Mouse (Mus musculus): ENCODE data around the gene D6Ertd527e. TPM values are rescaled to one million over a fixed set of nuclear protein-coding genes. Genes with fewer than 3 reads are reported as not detected.

Gene D6Ertd527e
- total and polyA plus RNA-seq, 3 experiments, result 0.04 TPM; not detected in 2

DNA sequence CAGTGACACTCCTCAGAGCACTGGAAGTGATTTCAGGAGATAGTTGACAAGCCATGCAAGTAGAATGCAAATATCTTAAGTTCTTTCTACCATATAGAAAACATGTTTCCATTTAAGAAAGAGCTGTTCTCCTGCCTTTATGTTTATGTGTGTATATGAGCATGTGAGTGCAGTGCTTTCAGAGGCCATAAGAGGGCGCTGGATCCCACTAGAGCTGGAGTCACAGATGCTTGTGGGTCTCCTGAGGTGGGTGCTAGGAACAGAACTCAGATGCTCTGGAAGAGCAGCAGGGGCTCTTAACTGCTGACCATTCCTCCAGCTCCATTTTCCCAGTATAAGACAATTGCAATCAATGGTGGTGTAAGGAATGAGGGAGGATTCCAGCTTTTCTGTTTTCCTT, 26.5 kb downstream of the D6Ertd527e start:
- 53% methylated on average over 1 of the region's 1 CpGs for WGBS
- Histone ChIP-seq H3K4me3 (no peak overlapping the region), H3K36me3 (ENCODE audit: control insufficient read depth, insufficient read depth, low read length) (no peaks in the 10 kb centered on the region), H3K27me3 (ENCODE audit: control insufficient read depth, insufficient read depth, low read length) (no peaks in the 10 kb centered on the region), H3K27ac (no peak overlapping the region), H3K9ac (ENCODE audit: low read depth, low read length) (no peak overlapping the region), H3K4me1 (ENCODE audit: control insufficient read depth, insufficient read depth, low read length) (peaks cover 1% of the 10 kb centered on the region; the same call in 1 of the 2 replicates), H3K79me2 (replicated peaks; ENCODE audit: control insufficient read depth, insufficient read depth, low read length) (no peaks in the 10 kb centered on the region)
- no peak for DNase-seq
- TF ChIP-seq POLR2A (IDR thresholded peaks at IDR 0.05; ENCODE audit: insufficient read depth, low read depth, low read length), result no peak
- no peak for TF ChIP-seq EP300 (IDR thresholded peaks at IDR 0.05; ENCODE audit: insufficient read depth, low read depth, low read length)
- peak; percentile 21; the same call in 1 of the 2 replicates for TF ChIP-seq CTCF (IDR thresholded peaks at IDR 0.05)
- intact Hi-C loops (cut with DNase I), result no loop called here

DNA sequence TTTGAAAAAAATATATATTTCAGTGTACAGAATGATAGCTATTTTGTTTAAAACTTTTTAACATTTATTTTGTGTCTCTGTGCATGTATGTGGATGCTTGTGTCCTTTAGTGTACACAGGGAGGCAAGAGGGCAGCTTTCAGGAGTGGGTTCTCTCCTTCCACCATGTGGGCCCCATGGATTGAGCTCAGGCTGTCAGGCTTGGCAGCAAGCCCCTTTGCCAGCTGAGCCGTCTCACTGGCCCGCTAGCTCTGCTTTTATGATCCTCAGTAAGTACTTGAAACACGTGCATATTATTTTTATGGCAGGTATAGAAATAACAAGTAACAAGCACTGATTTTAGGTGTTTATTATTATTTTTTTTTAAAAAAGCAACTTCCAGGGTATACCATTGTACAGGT, 29.0 kb downstream of the D6Ertd527e start:
- H3K9ac ChIP-seq (ENCODE audit: low read depth, low read length), result no peak overlapping the region
- TF ChIP-seq CTCF (IDR thresholded peaks at IDR 0.05) (no peak), EP300 (IDR thresholded peaks at IDR 0.05; ENCODE audit: insufficient read depth, low read depth, low read length) (no peak), POLR2A (IDR thresholded peaks at IDR 0.05; ENCODE audit: insufficient read depth, low read depth, low read length) (no peak)
- no peaks in the 10 kb centered on the region for H3K4me1 ChIP-seq (ENCODE audit: control insufficient read depth, insufficient read depth, low read length)
- H3K4me3 ChIP-seq, result no peak overlapping the region
- WGBS, result 85% methylated on average over 3 of the region's 3 CpGs
- no peak for DNase-seq
- no peak overlapping the region for H3K27ac ChIP-seq
- intact Hi-C loops (cut with DNase I), result no loop called here
- no peaks in the 10 kb centered on the region for H3K79me2 ChIP-seq (replicated peaks; ENCODE audit: control insufficient read depth, insufficient read depth, low read length)
- H3K27me3 ChIP-seq (ENCODE audit: control insufficient read depth, insufficient read depth, low read length), result no peaks in the 10 kb centered on the region
- H3K36me3 ChIP-seq (ENCODE audit: control insufficient read depth, insufficient read depth, low read length), result no peaks in the 10 kb centered on the region

DNA sequence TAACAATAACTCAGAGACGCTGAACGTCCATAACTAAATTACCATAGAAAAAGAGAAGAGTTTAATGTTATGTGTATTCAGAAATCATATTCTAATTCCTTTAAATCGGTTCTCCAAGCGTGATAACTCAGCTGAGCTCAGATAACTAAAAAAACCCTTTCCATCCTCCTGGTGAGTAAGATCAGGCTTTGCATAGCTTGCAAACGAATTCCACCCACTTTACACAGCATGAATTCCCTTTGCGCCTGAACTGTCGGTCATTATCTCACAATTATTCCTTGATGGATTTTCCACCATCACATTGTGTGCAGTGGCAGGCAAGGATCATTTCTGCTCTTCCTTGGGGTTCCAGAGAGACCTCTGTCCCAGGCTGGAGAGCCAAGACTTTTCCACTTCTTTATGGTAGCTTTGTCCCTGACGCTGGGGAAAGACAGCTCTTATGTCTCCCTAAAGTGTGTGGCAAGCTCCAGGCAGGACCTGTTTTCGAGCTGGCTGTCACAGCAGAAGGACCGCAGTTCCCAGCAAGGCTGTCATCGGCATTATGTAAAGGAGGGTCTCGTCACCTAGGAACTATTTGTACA, 29.5 kb downstream of the D6Ertd527e start:
- intact Hi-C loops (cut with DNase I), result no loop called here
- Histone ChIP-seq H3K4me1 (ENCODE audit: control insufficient read depth, insufficient read depth, low read length) (no peaks in the 10 kb centered on the region), H3K27me3 (ENCODE audit: control insufficient read depth, insufficient read depth, low read length) (no peaks in the 10 kb centered on the region), H3K4me3 (no peak overlapping the region), H3K9ac (ENCODE audit: low read depth, low read length) (no peak overlapping the region), H3K27ac (no peak overlapping the region), H3K36me3 (ENCODE audit: control insufficient read depth, insufficient read depth, low read length) (no peaks in the 10 kb centered on the region), H3K79me2 (replicated peaks; ENCODE audit: control insufficient read depth, insufficient read depth, low read length) (no peaks in the 10 kb centered on the region)
- DNase-seq, result no peak
- WGBS, result 74% methylated on average over 12 of the region's 12 CpGs
- TF ChIP-seq EP300 (IDR thresholded peaks at IDR 0.05; ENCODE audit: insufficient read depth, low read depth, low read length), result no peak
- TF ChIP-seq POLR2A (IDR thresholded peaks at IDR 0.05; ENCODE audit: insufficient read depth, low read depth, low read length), result no peak
- TF ChIP-seq CTCF (IDR thresholded peaks at IDR 0.05), result no peak

- H3K4me3 ChIP-seq, result no peak overlapping the region
- H3K4me1 ChIP-seq (ENCODE audit: control insufficient read depth, insufficient read depth, low read length), result 0 out of 2 replicates have a peak, but pooled peaks cover 2% of the 10 kb centered on the region
- DNase-seq, result no peak
- H3K79me2 ChIP-seq (replicated peaks; ENCODE audit: control insufficient read depth, insufficient read depth, low read length), result no peaks in the 10 kb centered on the region
- H3K36me3 ChIP-seq (ENCODE audit: control insufficient read depth, insufficient read depth, low read length), result no peaks in the 10 kb centered on the region
- no peak overlapping the region for H3K27ac ChIP-seq
- WGBS, result 76% methylated on average over 5 of the region's 5 CpGs
- no peak overlapping the region for H3K9ac ChIP-seq (ENCODE audit: low read depth, low read length)
- intact Hi-C loops (cut with DNase I), result no loop called here
- no peaks in the 10 kb centered on the region for H3K27me3 ChIP-seq (ENCODE audit: control insufficient read depth, insufficient read depth, low read length)
- TF ChIP-seq CTCF (IDR thresholded peaks at IDR 0.05) (no peak), EP300 (IDR thresholded peaks at IDR 0.05; ENCODE audit: insufficient read depth, low read depth, low read length) (no peak), POLR2A (IDR thresholded peaks at IDR 0.05; ENCODE audit: insufficient read depth, low read depth, low read length) (no peak)
Measured at GRCm38 (mm10) chr6:87138479-87138878, 33.9 kb downstream of the D6Ertd527e start.

DNA sequence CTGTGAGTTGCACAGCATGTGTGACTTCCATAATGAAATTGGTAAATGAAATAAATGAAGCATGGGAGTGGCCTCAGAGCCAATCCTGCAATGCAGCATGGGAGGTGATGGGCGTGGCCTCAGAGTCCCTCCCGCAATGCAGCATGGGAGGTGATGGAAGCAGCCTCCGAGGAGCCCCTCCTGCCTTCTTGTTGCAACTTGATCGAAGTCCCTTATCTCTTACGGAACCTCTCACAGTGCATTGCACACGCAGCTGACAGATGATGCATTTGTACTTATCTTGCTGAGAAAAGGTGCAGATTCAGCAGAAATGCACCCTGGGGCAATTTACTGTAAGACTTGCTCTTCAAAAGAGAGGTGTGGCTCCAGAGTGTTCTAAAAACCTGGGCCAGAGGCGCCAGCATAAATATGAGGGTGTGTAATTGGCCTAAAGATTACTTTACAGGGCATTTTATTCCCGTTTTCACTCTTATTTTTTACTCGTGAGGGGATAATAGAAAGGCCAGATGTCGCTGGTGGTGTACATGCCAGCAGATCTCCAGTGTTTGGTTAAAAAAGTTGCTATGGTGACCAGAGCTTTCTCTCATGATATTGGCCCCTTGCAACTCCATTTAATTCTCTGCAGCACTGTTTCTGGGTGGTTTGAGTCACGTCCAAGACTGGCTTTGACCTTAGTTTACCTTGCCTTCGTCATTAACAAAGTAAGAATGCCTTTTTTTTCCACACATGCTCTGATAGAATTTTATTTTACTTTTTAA, 35.4 kb downstream of the D6Ertd527e start:
- no peak for DNase-seq
- TF ChIP-seq CTCF (IDR thresholded peaks at IDR 0.05) (no peak), EP300 (IDR thresholded peaks at IDR 0.05; ENCODE audit: insufficient read depth, low read depth, low read length) (no peak), POLR2A (IDR thresholded peaks at IDR 0.05; ENCODE audit: insufficient read depth, low read depth, low read length) (no peak)
- H3K79me2 ChIP-seq (replicated peaks; ENCODE audit: control insufficient read depth, insufficient read depth, low read length), result no peaks in the 10 kb centered on the region
- intact Hi-C loops (cut with DNase I), result no loop called here
- H3K9ac ChIP-seq (ENCODE audit: low read depth, low read length), result no peak overlapping the region
- no peaks in the 10 kb centered on the region for H3K36me3 ChIP-seq (ENCODE audit: control insufficient read depth, insufficient read depth, low read length)
- no peaks in the 10 kb centered on the region for H3K27me3 ChIP-seq (ENCODE audit: control insufficient read depth, insufficient read depth, low read length)
- 56% methylated on average over 12 of the region's 12 CpGs for WGBS
- H3K4me3 ChIP-seq, result no peak overlapping the region
- H3K27ac ChIP-seq, result no peak overlapping the region
- 0 out of 2 replicates have a peak, but pooled peaks cover 2% of the 10 kb centered on the region for H3K4me1 ChIP-seq (ENCODE audit: control insufficient read depth, insufficient read depth, low read length)

DNA sequence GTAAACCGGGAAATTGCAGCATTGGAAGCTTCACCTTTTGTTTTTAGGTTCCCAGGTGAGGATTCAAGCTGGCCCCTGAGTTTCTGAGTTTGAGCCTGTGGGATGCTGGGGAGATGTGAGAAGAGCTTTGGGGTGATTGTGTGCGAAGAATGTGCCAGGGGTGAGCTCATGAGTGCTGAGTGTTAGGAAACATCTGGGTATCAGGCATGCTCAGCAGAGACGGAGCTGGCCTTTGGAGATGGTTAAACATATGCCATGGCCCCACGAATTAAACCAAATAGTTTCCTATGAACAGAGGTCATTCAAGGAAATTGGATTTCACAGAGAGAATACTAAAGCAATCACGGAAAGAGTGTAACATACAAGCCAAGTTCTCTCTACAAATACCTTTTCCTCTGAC, 37.7 kb downstream of the D6Ertd527e start:
- TF ChIP-seq EP300 (IDR thresholded peaks at IDR 0.05; ENCODE audit: insufficient read depth, low read depth, low read length) (no peak), CTCF (IDR thresholded peaks at IDR 0.05) (no peak), POLR2A (IDR thresholded peaks at IDR 0.05; ENCODE audit: insufficient read depth, low read depth, low read length) (no peak)
- WGBS, result 56% methylated on average over 5 of the region's 5 CpGs
- no peak overlapping the region for H3K27ac ChIP-seq
- 0 out of 2 replicates have a peak, but pooled peaks cover 2% of the 10 kb centered on the region for H3K4me1 ChIP-seq (ENCODE audit: control insufficient read depth, insufficient read depth, low read length)
- no peak overlapping the region for H3K4me3 ChIP-seq
- H3K79me2 ChIP-seq (replicated peaks; ENCODE audit: control insufficient read depth, insufficient read depth, low read length), result no peaks in the 10 kb centered on the region
- no peaks in the 10 kb centered on the region for H3K27me3 ChIP-seq (ENCODE audit: control insufficient read depth, insufficient read depth, low read length)
- H3K36me3 ChIP-seq (ENCODE audit: control insufficient read depth, insufficient read depth, low read length), result no peaks in the 10 kb centered on the region
- H3K9ac ChIP-seq (ENCODE audit: low read depth, low read length), result no peak overlapping the region
- peak; percentile 42 to 45 for DNase-seq
- intact Hi-C loops (cut with DNase I), result no loop called here

Measured in heart, adult 2 months (tissue).